In the genomic region with DNA sequence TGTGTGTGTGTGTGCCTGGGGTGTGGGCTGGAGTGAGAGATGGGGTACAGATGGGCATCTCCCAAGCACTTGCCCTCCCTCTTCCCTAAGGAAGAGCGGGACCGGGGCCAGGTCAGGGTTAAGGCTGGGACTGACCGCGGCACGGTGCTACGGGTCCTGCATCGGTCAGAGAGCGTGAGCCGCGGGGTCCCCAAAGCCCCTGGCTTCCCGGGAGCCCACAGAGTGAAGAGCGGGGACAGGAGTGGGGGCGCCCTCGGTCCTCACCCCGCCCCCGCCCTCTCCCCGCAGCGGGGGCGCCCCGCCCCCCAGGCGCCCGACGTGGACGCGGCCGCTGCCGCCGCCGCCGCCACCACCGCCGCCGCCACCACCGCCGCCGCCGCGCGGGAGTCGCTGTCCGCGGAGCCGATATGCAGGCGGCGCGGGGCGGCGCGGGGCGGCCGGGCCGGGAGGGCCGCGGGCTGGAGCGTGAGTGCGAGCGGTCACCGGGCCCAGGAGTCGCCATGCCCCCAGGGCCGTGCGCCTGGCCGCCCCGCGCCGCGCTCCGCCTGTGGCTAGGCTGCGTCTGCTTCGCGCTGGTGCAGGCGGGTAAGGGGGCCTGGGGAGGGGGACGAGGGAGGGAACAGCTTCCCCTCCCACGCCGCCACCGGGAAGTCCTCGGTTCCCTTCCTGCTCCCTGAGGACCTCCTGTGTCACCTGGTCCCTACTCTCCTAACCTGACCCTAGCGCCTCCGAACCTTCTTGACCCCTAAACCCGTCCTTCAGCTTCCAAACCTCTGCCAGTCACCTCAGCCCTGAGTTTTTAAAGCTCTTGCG, we compare ENCODE assay signal across 8 mouse cellular contexts. TPM values are rescaled to one million over a fixed set of nuclear protein-coding genes. Genes with fewer than 3 reads are reported as not detected.
DNase-seq lines count a peak whose midpoint lies in the region; ATAC-seq and TF ChIP-seq lines count a peak whose summit lies in the region.

A gene (plus strand): TSS at position 421 of the 813 bp plus-strand sequence.

- no peak for TF ChIP-seq POLR2A in myocyte (IDR thresholded peaks at IDR 0.05; ENCODE audit: insufficient read length, low read depth)

- DNase-seq in lung, postnatal 4 days = no peak
- DNase-seq in cerebellum, postnatal 36 days = peak; percentile 55 to 64
- no peak for DNase-seq in layer of hippocampus, postnatal 25 days (ENCODE audit: extremely low spot score in 1 of 2, low spot score in 1 of 2)
- DNase-seq in spleen, postnatal 14 days (ENCODE audit: low spot score in 2 of 2) = no peak

- no peaks in the 10 kb centered on the region for H3K9me3 ChIP-seq in lung, embryonic 16.5 days (ENCODE audit: control insufficient read depth, low read length)
- H3K9me3 ChIP-seq in heart, embryonic 11.5 days (replicated peaks; ENCODE audit: control insufficient read depth, low read length) = no peaks in the 10 kb centered on the region

- no peak within 1 kb of the TSS for H3K27ac ChIP-seq in lung, embryonic 16.5 days (ENCODE audit: low read length)
- H3K27ac ChIP-seq in heart, embryonic 11.5 days (ENCODE audit: low read depth, low read length) = no peak within 1 kb of the TSS

- no peaks in the 10 kb centered on the region for H3K36me3 ChIP-seq in lung, embryonic 16.5 days (ENCODE audit: control insufficient read depth, insufficient read depth, low read length)
- H3K36me3 ChIP-seq in heart, embryonic 11.5 days (ENCODE audit: control insufficient read depth, insufficient read depth, low read length) = no peaks in the 10 kb centered on the region
- H3K36me3 ChIP-seq in myocyte (ENCODE audit: control insufficient read depth, insufficient read depth) = no peaks in the 10 kb centered on the region

- peak within 1 kb of the TSS; percentile 97 for H3K4me2 ChIP-seq in lung, embryonic 16.5 days (ENCODE audit: low read depth, low read length)
- peak within 1 kb of the TSS; percentile 90 for H3K4me2 ChIP-seq in heart, embryonic 11.5 days
- H3K4me2 ChIP-seq in myocyte (ENCODE audit: low read depth) = peak within 1 kb of the TSS; percentile 58

- no peaks in the 10 kb centered on the region for H3K79me2 ChIP-seq in myocyte (ENCODE audit: control insufficient read depth, insufficient read depth)

- peak; percentile 49 for ATAC-seq in lung, embryonic 16.5 days (ENCODE audit: low read depth)
- ATAC-seq in heart, embryonic 11.5 days (replicated peaks; ENCODE audit: insufficient number of reproducible peaks, low FRiP score, low TSS enrichment) = no peak; the same call in 1 of the 2 replicates
- no peak for ATAC-seq in erythroid progenitor cell, adult 5-6 weeks (replicated peaks; ENCODE audit: low FRiP score, poor library complexity, severe bottlenecking)

- H3K4me3 ChIP-seq in lung, embryonic 16.5 days (ENCODE audit: low read length) = peak within 1 kb of the TSS; percentile 61
- H3K4me3 ChIP-seq in heart, embryonic 11.5 days (ENCODE audit: low read depth, low read length) = peak within 1 kb of the TSS; percentile 65
- peak within 1 kb of the TSS; percentile 16 for H3K4me3 ChIP-seq in myocyte

- peak within 1 kb of the TSS; percentile 42 for H3ac ChIP-seq in myocyte (ENCODE audit: control insufficient read depth, insufficient read length)

- H3K4me1 ChIP-seq in lung, embryonic 16.5 days (replicated peaks; ENCODE audit: control insufficient read depth, insufficient read depth, low read length) = peaks cover 5% of the 10 kb centered on the region
- H3K4me1 ChIP-seq in heart, embryonic 11.5 days (ENCODE audit: control insufficient read depth, insufficient read depth, low read length) = peaks cover 29% of the 10 kb centered on the region

- peaks cover 34% of the 10 kb centered on the region for H3K27me3 ChIP-seq in lung, embryonic 16.5 days (ENCODE audit: control insufficient read depth, insufficient read depth, low read depth, low read length)
- peaks cover 46% of the 10 kb centered on the region for H3K27me3 ChIP-seq in heart, embryonic 11.5 days (ENCODE audit: control insufficient read depth, insufficient read depth, low read length)
- peaks cover 9% of the 10 kb centered on the region for H3K27me3 ChIP-seq in myocyte (ENCODE audit: control insufficient read depth, insufficient read depth, insufficient read length)

- 1% methylated on average over 29 of the region's 80 CpGs for WGBS in lung, embryonic 16.5 days
- 1% methylated on average over 62 of the region's 80 CpGs for WGBS in heart, embryonic 11.5 days (ENCODE audit: insufficient replicate concordance)

- H3K9ac ChIP-seq in lung, embryonic 16.5 days (ENCODE audit: low read length) = peak within 1 kb of the TSS; percentile 68
- peak within 1 kb of the TSS; percentile 69 for H3K9ac ChIP-seq in heart, embryonic 11.5 days (ENCODE audit: low read depth, low read length)

TF ChIP-seq in myocyte, 11 proteins besides CTCF, POLR2A, EP300 and RAD21:
- TF ChIP-seq SRF (IDR thresholded peaks at IDR 0.05; ENCODE audit: control insufficient read depth, insufficient read length, low read depth) (no peak), E2F4 (IDR thresholded peaks at IDR 0.05; ENCODE audit: insufficient read depth) (no peak), MAX (IDR thresholded peaks at IDR 0.05; ENCODE audit: low read depth) (no peak)

RNA-seq across cellular contexts. Expression of the gene that starts here (rescaled TPM):
- polyA plus RNA-seq in lung, embryonic 16.5 days (2015; fragmentation: Nextera tagmentation; extraction: Ambion mirVana) = 2.2 and 2.9 TPM in 2 replicates
- 5.3 and 5.4 TPM in 2 replicates for polyA plus RNA-seq in heart, embryonic 11.5 days (2014; fragmentation: Nextera tagmentation; extraction: Ambion mirVana)
- 10 to 100 TPM; 85.1 to 86.0 TPM for total RNA-seq in layer of hippocampus, postnatal 25 days (2021)
- polyA plus RNA-seq in myocyte (2012; fragmentation: generic; extraction: Trizol) = 41.3 TPM
- 0.72 TPM in 1 of 2 replicates, not detected in the other for total RNA-seq in erythroid progenitor cell, adult 5-6 weeks (2015; ENCODE audit: low replicate concordance)
- 0.38 and 0.39 TPM in 2 replicates for total RNA-seq in erythroid progenitor cell, adult 5-6 weeks (2017; ENCODE audit: low replicate concordance)

Comparison
In these comparisons a context has a peak if more than half of its experiments do, and no peak if none do; other contexts are left out.
1. RNA of the gene that starts here (total RNA-seq): 85.1 to 86.0 TPM in layer of hippocampus, postnatal 25 days; 0.38 to 0.72 TPM in erythroid progenitor cell, adult 5-6 weeks; every median in the first group is over 10 times any median in the second.
2. DNase-seq: peak in cerebellum, postnatal 36 days (2 of 2); none in lung, postnatal 4 days (0 of 2), layer of hippocampus, postnatal 25 days (0 of 2) and spleen, postnatal 14 days (0 of 2).
3. Peak in every context shown above with its lines, with median percentiles within 50 percentile points of each other: H3K4me2 ChIP-seq and H3K4me3 ChIP-seq.